Mouse (Mus musculus): Measurements from ENCODE around the gene Cdh9. TPM values are rescaled to one million over a fixed set of nuclear protein-coding genes. Genes with fewer than 3 reads are reported as not detected.

Gene Cdh9
- polyA plus RNA-seq (2015; fragmentation: Nextera tagmentation; extraction: Ambion mirVana) = 0.14 and 0.28 TPM in 2 replicates

GRCm38 (mm10) chr15:16728470-16729011, at the start of gene Cdh9:
TSS of gene Cdh9 (plus strand) at chr15:16728756.
- no peak; the same call in 1 of the 2 replicates for ATAC-seq (ENCODE audit: low FRiP score, low TSS enrichment)
- Histone ChIP-seq H3K27ac (ENCODE audit: low read length) (no peak within 1 kb of the TSS), H3K4me1 (ENCODE audit: insufficient read depth, low read length) (no peaks in the 10 kb centered on the region), H3K36me3 (ENCODE audit: insufficient read depth, low read length) (no peaks in the 10 kb centered on the region), H3K9me3 (ENCODE audit: low read length) (no peaks in the 10 kb centered on the region), H3K27me3 (ENCODE audit: insufficient read depth, low read length) (no peaks in the 10 kb centered on the region), H3K9ac (replicated peaks; ENCODE audit: low read length) (no peak within 1 kb of the TSS), H3K4me3 (ENCODE audit: low read length) (peak within 1 kb of the TSS; percentile 32), H3K4me2 (replicated peaks; ENCODE audit: low read depth, low read length) (peak within 1 kb of the TSS; percentile 45)
- WGBS = 5% methylated on average over 14 of the region's 14 CpGs

GRCm38 (mm10) chr15:16679096-16679495, 49.5 kb upstream of the Cdh9 start:
- no peaks in the 10 kb centered on the region for H3K27me3 ChIP-seq (ENCODE audit: insufficient read depth, low read length)
- H3K9me3 ChIP-seq (ENCODE audit: low read length) = no peaks in the 10 kb centered on the region
- ATAC-seq (ENCODE audit: low FRiP score, low TSS enrichment) = no peak
- no peak overlapping the region for H3K4me3 ChIP-seq (ENCODE audit: low read length)
- no peak overlapping the region for H3K9ac ChIP-seq (replicated peaks; ENCODE audit: low read length)
- H3K4me2 ChIP-seq (replicated peaks; ENCODE audit: low read depth, low read length) = no peak overlapping the region
- H3K4me1 ChIP-seq (ENCODE audit: insufficient read depth, low read length) = no peaks in the 10 kb centered on the region
- no peak overlapping the region for H3K27ac ChIP-seq (ENCODE audit: low read length)
- H3K36me3 ChIP-seq (ENCODE audit: insufficient read depth, low read length) = no peaks in the 10 kb centered on the region
- 78% methylated on average over 5 of the region's 5 CpGs for WGBS

GRCm38 (mm10) chr15:16699821-16700220, 28.7 kb upstream of the Cdh9 start:
- Histone ChIP-seq H3K9me3 (ENCODE audit: low read length) (no peaks in the 10 kb centered on the region), H3K36me3 (ENCODE audit: insufficient read depth, low read length) (no peaks in the 10 kb centered on the region), H3K4me3 (ENCODE audit: low read length) (no peak overlapping the region), H3K4me2 (replicated peaks; ENCODE audit: low read depth, low read length) (no peak overlapping the region), H3K9ac (replicated peaks; ENCODE audit: low read length) (no peak overlapping the region), H3K4me1 (ENCODE audit: insufficient read depth, low read length) (no peaks in the 10 kb centered on the region), H3K27ac (ENCODE audit: low read length) (no peak overlapping the region), H3K27me3 (ENCODE audit: insufficient read depth, low read length) (no peaks in the 10 kb centered on the region)
- WGBS = 79% methylated on average over 3 of the region's 3 CpGs
- no peak for ATAC-seq (ENCODE audit: low FRiP score, low TSS enrichment)

- ATAC-seq (ENCODE audit: low FRiP score, low TSS enrichment) = no peak
- Histone ChIP-seq H3K27ac (ENCODE audit: low read length) (no peak overlapping the region), H3K9me3 (ENCODE audit: low read length) (no peaks in the 10 kb centered on the region), H3K9ac (replicated peaks; ENCODE audit: low read length) (no peak overlapping the region), H3K36me3 (ENCODE audit: insufficient read depth, low read length) (no peaks in the 10 kb centered on the region), H3K4me2 (replicated peaks; ENCODE audit: low read depth, low read length) (no peak overlapping the region), H3K4me1 (ENCODE audit: insufficient read depth, low read length) (no peaks in the 10 kb centered on the region), H3K4me3 (ENCODE audit: low read length) (no peak overlapping the region), H3K27me3 (ENCODE audit: insufficient read depth, low read length) (no peaks in the 10 kb centered on the region)
- WGBS = 50% methylated on average over 1 of the region's 1 CpGs
Measured at GRCm38 (mm10) chr15:16702340-16702739, 26.2 kb upstream of the Cdh9 start.

DNA sequence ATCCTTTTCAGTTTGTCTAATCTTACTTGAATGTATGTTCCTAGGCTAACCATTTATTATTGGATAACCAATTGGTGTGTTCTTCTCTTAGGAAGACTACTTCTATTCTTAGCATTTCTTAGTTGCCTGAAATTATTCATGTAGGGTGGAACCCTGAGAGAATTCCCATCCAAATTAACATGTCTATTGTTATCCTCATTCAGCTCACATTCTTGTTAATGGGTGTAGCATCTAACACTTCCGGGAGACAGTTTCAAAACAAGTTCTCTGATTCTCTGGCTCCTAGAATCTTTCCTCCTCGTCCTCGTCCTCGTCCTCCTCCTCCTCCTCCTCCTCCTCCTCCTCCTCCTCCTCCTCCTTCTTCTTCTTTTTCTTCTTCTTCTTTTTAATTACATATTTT, 10.5 kb downstream of the Cdh9 start:
- H3K4me3 ChIP-seq (ENCODE audit: low read length) = no peak overlapping the region
- H3K9ac ChIP-seq (replicated peaks; ENCODE audit: low read length) = no peak overlapping the region
- H3K4me1 ChIP-seq (ENCODE audit: insufficient read depth, low read length) = no peaks in the 10 kb centered on the region
- no peak overlapping the region for H3K27ac ChIP-seq (ENCODE audit: low read length)
- H3K27me3 ChIP-seq (ENCODE audit: insufficient read depth, low read length) = no peaks in the 10 kb centered on the region
- H3K4me2 ChIP-seq (replicated peaks; ENCODE audit: low read depth, low read length) = no peak overlapping the region
- no peak for ATAC-seq (ENCODE audit: low FRiP score, low TSS enrichment)
- no peaks in the 10 kb centered on the region for H3K9me3 ChIP-seq (ENCODE audit: low read length)
- WGBS = 81% methylated on average over 4 of the region's 4 CpGs
- no peaks in the 10 kb centered on the region for H3K36me3 ChIP-seq (ENCODE audit: insufficient read depth, low read length)

GRCm38 (mm10) chr15:16746672-16747071, 18.1 kb downstream of the Cdh9 start:
- Histone ChIP-seq H3K27me3 (ENCODE audit: insufficient read depth, low read length) (no peaks in the 10 kb centered on the region), H3K4me1 (ENCODE audit: insufficient read depth, low read length) (no peaks in the 10 kb centered on the region), H3K4me3 (ENCODE audit: low read length) (no peak overlapping the region), H3K27ac (ENCODE audit: low read length) (no peak overlapping the region), H3K9me3 (ENCODE audit: low read length) (no peaks in the 10 kb centered on the region), H3K4me2 (replicated peaks; ENCODE audit: low read depth, low read length) (no peak overlapping the region), H3K36me3 (ENCODE audit: insufficient read depth, low read length) (no peaks in the 10 kb centered on the region), H3K9ac (replicated peaks; ENCODE audit: low read length) (no peak overlapping the region)
- no peak for ATAC-seq (ENCODE audit: low FRiP score, low TSS enrichment)
- 95% methylated on average over 1 of the region's 1 CpGs for WGBS

GRCm38 (mm10) chr15:16763252-16763651, 34.7 kb downstream of the Cdh9 start:
- H3K4me2 ChIP-seq (replicated peaks; ENCODE audit: low read depth, low read length) = no peak overlapping the region
- H3K36me3 ChIP-seq (ENCODE audit: insufficient read depth, low read length) = no peaks in the 10 kb centered on the region
- 85% methylated on average over 3 of the region's 3 CpGs for WGBS
- no peak for ATAC-seq (ENCODE audit: low FRiP score, low TSS enrichment)
- H3K27me3 ChIP-seq (ENCODE audit: insufficient read depth, low read length) = no peaks in the 10 kb centered on the region
- no peak overlapping the region for H3K9ac ChIP-seq (replicated peaks; ENCODE audit: low read length)
- H3K27ac ChIP-seq (ENCODE audit: low read length) = no peak overlapping the region
- no peaks in the 10 kb centered on the region for H3K9me3 ChIP-seq (ENCODE audit: low read length)
- no peak overlapping the region for H3K4me3 ChIP-seq (ENCODE audit: low read length)
- no peaks in the 10 kb centered on the region for H3K4me1 ChIP-seq (ENCODE audit: insufficient read depth, low read length)

DNA sequence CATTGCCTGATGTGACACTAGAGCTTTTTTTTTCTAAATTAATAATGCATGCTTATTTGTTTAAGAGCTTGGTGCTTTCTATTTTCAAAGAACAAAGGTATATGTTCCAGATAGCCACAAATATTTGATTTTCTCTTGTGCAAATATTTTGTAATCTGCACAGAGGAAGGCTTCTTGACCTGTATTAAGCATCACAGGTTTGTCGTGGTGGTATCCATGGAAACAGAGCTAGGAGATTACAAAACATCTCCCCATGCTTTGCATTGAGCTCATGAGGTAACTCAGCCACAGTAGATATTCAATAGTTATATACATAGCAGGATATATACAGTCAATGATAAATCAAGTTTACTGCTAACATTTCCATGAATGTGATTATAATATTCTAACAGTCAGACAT, 56.0 kb downstream of the Cdh9 start:
- Histone ChIP-seq H3K27ac (ENCODE audit: low read length) (no peak overlapping the region), H3K4me1 (ENCODE audit: insufficient read depth, low read length) (no peaks in the 10 kb centered on the region), H3K4me3 (ENCODE audit: low read length) (no peak overlapping the region), H3K9ac (replicated peaks; ENCODE audit: low read length) (no peak overlapping the region), H3K9me3 (ENCODE audit: low read length) (no peaks in the 10 kb centered on the region), H3K27me3 (ENCODE audit: insufficient read depth, low read length) (no peaks in the 10 kb centered on the region), H3K36me3 (ENCODE audit: insufficient read depth, low read length) (no peaks in the 10 kb centered on the region), H3K4me2 (replicated peaks; ENCODE audit: low read depth, low read length) (no peak overlapping the region)
- WGBS = 73% methylated on average over 1 of the region's 1 CpGs
- no peak for ATAC-seq (ENCODE audit: low FRiP score, low TSS enrichment)

GRCm38 (mm10) chr15:16792857-16793256, 64.3 kb downstream of the Cdh9 start:
- no peak overlapping the region for H3K4me3 ChIP-seq (ENCODE audit: low read length)
- H3K9me3 ChIP-seq (ENCODE audit: low read length) = no peaks in the 10 kb centered on the region
- no peak overlapping the region for H3K27ac ChIP-seq (ENCODE audit: low read length)
- 85% methylated on average over 3 of the region's 3 CpGs for WGBS
- no peak overlapping the region for H3K4me2 ChIP-seq (replicated peaks; ENCODE audit: low read depth, low read length)
- H3K27me3 ChIP-seq (ENCODE audit: insufficient read depth, low read length) = no peaks in the 10 kb centered on the region
- no peaks in the 10 kb centered on the region for H3K36me3 ChIP-seq (ENCODE audit: insufficient read depth, low read length)
- no peak overlapping the region for H3K9ac ChIP-seq (replicated peaks; ENCODE audit: low read length)
- no peak for ATAC-seq (ENCODE audit: low FRiP score, low TSS enrichment)
- no peaks in the 10 kb centered on the region for H3K4me1 ChIP-seq (ENCODE audit: insufficient read depth, low read length)

DNA sequence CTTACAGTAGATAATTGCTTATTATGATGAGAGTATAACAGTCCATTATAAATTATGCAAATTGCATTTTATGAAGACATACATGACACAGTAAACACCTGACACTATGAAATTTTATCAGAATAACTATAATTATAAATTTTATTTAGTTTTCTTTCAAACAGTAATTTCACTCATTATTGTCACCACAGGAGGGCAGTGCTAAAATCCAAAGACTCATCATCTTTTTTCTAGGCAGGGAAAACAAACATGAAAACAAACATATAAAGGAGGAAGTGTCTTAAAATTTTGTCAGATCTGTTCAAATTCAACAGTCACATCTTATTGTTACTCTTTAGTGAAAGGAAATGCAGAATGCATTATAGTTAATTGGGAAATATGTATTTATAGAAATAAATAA, 72.7 kb downstream of the Cdh9 start:
- H3K27me3 ChIP-seq (ENCODE audit: insufficient read depth, low read length) = no peaks in the 10 kb centered on the region
- no peak overlapping the region for H3K4me2 ChIP-seq (replicated peaks; ENCODE audit: low read depth, low read length)
- no peak overlapping the region for H3K9ac ChIP-seq (replicated peaks; ENCODE audit: low read length)
- no peaks in the 10 kb centered on the region for H3K9me3 ChIP-seq (ENCODE audit: low read length)
- H3K27ac ChIP-seq (ENCODE audit: low read length) = no peak overlapping the region
- H3K4me3 ChIP-seq (ENCODE audit: low read length) = no peak overlapping the region
- no peak for ATAC-seq (ENCODE audit: low FRiP score, low TSS enrichment)
- no peaks in the 10 kb centered on the region for H3K4me1 ChIP-seq (ENCODE audit: insufficient read depth, low read length)
- no peaks in the 10 kb centered on the region for H3K36me3 ChIP-seq (ENCODE audit: insufficient read depth, low read length)
